ENCODE assay signal across 16 mouse cellular contexts in the genomic region with DNA sequence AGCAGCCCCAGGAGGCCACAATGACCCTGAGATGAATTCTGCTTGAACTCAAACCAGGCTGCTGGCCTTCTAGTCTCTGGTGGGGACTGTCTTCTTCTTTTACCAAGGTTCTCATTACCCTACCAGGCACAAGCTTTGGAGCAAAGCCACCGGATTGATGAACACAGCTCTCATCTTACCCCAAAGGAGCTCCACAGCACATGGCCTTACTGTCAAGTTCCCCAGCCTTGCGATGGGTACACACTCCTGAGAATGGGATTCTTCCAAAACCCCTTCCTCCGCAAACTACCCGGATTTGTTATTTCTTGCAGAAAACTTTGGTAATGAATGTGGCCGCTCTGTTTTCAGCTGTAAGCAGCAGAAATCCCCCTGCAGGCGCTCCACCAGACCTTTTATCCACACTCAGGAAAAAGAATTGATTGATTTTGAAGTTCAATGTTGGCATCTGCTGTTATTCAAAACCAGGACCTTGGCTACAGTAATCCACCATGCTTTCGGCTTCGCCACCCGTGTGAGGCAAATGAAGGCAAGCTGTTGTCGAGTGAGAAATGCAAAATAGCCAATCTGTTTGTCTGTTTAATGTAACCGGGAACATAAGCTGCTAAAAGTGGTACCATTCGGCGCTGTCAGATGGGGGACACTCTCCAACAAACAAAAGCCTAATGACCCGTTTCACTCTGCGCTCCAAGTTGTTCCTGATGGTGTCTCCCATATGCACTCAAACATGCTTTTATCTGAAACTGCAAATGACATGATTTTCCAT.
DNase-seq lines count a peak whose midpoint lies in the region; ATAC-seq lines count a peak whose summit lies in the region.
"Had no signal": no experiment of that assay in that cellular context is flagged by ENCODE, and none has a peak within 500 bp of the region (broad histone marks: within the 10 kb centered on the region; RNA-seq: fewer than 3 reads in every experiment).

No protein-coding gene starts in this region.

- H3K4me1 ChIP-seq in embryonic facial prominence, embryonic 13.5 days, result peaks cover 38% of the 10 kb centered on the region
- peaks cover 22% of the 10 kb centered on the region for H3K4me1 ChIP-seq in embryonic facial prominence, embryonic 10.5 days
- no peaks in the 10 kb centered on the region for H3K4me1 ChIP-seq in midbrain, embryonic 14.5 days (ENCODE audit: control insufficient read depth, insufficient read depth, low read length)
- H3K4me1 ChIP-seq in midbrain, embryonic 15.5 days, result 0 out of 2 replicates have a peak, but pooled peaks cover 3% of the 10 kb centered on the region
- peaks cover 4% of the 10 kb centered on the region; the same call in 1 of the 2 replicates for H3K4me1 ChIP-seq in brown adipose tissue, adult 24 weeks (ENCODE audit: control insufficient read depth, insufficient read depth, insufficient read length, low read length)
- H3K4me1 ChIP-seq: heart, embryonic 15.5 days; intestine, embryonic 15.5 days had no signal

- H3K36me3 ChIP-seq in embryonic facial prominence, embryonic 13.5 days, result no peaks in the 10 kb centered on the region
- no peaks in the 10 kb centered on the region for H3K36me3 ChIP-seq in embryonic facial prominence, embryonic 10.5 days (replicated peaks)
- no peaks in the 10 kb centered on the region for H3K36me3 ChIP-seq in midbrain, embryonic 14.5 days (ENCODE audit: control insufficient read depth, insufficient read depth, low read length)
- no peaks in the 10 kb centered on the region for H3K36me3 ChIP-seq in midbrain, embryonic 15.5 days (replicated peaks)
- H3K36me3 ChIP-seq: G1E; heart, embryonic 15.5 days; intestine, embryonic 15.5 days had no signal

- intact Hi-C loops in heart, postnatal 25 days (cut with DNase I), result no loop called here

- no peak for DNase-seq in embryonic facial prominence, embryonic 10.5 days (ENCODE audit: low spot score)
- peak; percentile 22 for DNase-seq in midbrain, embryonic 14.5 days
- DNase-seq in layer of hippocampus, adult 9-11 months, result peak; percentile 74
- DNase-seq in kidney, adult 9 months, result no peak
- DNase-seq in heart, postnatal 25 days (ENCODE audit: low spot score), result no peak
- DNase-seq: gastrocnemius, postnatal 10 days; kidney, postnatal 14 days; left cerebral cortex, postnatal 4 days; spleen, adult 18-20 months had no signal

- no peaks in the 10 kb centered on the region for H3K9me3 ChIP-seq in embryonic facial prominence, embryonic 13.5 days
- no peaks in the 10 kb centered on the region for H3K9me3 ChIP-seq in embryonic facial prominence, embryonic 10.5 days
- no peaks in the 10 kb centered on the region for H3K9me3 ChIP-seq in midbrain, embryonic 14.5 days (ENCODE audit: control insufficient read depth, low read length)
- no peaks in the 10 kb centered on the region for H3K9me3 ChIP-seq in midbrain, embryonic 15.5 days
- H3K9me3 ChIP-seq: heart, embryonic 15.5 days; intestine, embryonic 15.5 days had no signal

- H3K27ac ChIP-seq in embryonic facial prominence, embryonic 13.5 days, result peak overlapping the region; percentile 29
- no peak overlapping the region for H3K27ac ChIP-seq in embryonic facial prominence, embryonic 10.5 days (replicated peaks)
- H3K27ac ChIP-seq in midbrain, embryonic 14.5 days (replicated peaks; ENCODE audit: low read depth, low read length), result no peak overlapping the region
- no peak overlapping the region for H3K27ac ChIP-seq in midbrain, embryonic 15.5 days
- H3K27ac ChIP-seq in brown adipose tissue, adult 24 weeks (replicated peaks; ENCODE audit: low read depth, low read length), result peak overlapping the region; percentile 66
- H3K27ac ChIP-seq: heart, embryonic 15.5 days; intestine, embryonic 15.5 days; liver, embryonic 14.5 days had no signal

- no peak overlapping the region for H3K4me2 ChIP-seq in embryonic facial prominence, embryonic 13.5 days
- no peak overlapping the region for H3K4me2 ChIP-seq in midbrain, embryonic 14.5 days (ENCODE audit: low read length)
- no peak overlapping the region for H3K4me2 ChIP-seq in midbrain, embryonic 15.5 days
- H3K4me2 ChIP-seq: heart, embryonic 15.5 days; intestine, embryonic 15.5 days had no signal

- ATAC-seq in embryonic facial prominence, embryonic 13.5 days (ENCODE audit: insufficient number of reproducible peaks, insufficient read depth, low FRiP score, low TSS enrichment, low read depth), result no peak
- ATAC-seq in midbrain, embryonic 14.5 days (ENCODE audit: low FRiP score, low TSS enrichment), result no peak
- ATAC-seq in midbrain, embryonic 15.5 days (replicated peaks), result no peak
- ATAC-seq: intestine, embryonic 15.5 days had no signal

- WGBS in embryonic facial prominence, embryonic 13.5 days, result 36% methylated on average over 15 of the region's 15 CpGs
- 86% methylated on average over 15 of the region's 15 CpGs for WGBS in embryonic facial prominence, embryonic 10.5 days
- WGBS in midbrain, embryonic 14.5 days, result 69% methylated on average over 15 of the region's 15 CpGs
- WGBS in midbrain, embryonic 15.5 days, result 67% methylated on average over 15 of the region's 15 CpGs

- H3K9ac ChIP-seq in embryonic facial prominence, embryonic 13.5 days, result no peak overlapping the region
- no peak overlapping the region for H3K9ac ChIP-seq in midbrain, embryonic 14.5 days (replicated peaks; ENCODE audit: low read length)
- H3K9ac ChIP-seq in midbrain, embryonic 15.5 days, result no peak overlapping the region
- H3K9ac ChIP-seq: heart, embryonic 15.5 days; intestine, embryonic 15.5 days; liver, embryonic 14.5 days had no signal

- no peak overlapping the region for H3K4me3 ChIP-seq in embryonic facial prominence, embryonic 13.5 days
- H3K4me3 ChIP-seq in embryonic facial prominence, embryonic 10.5 days, result no peak overlapping the region
- H3K4me3 ChIP-seq in midbrain, embryonic 14.5 days (replicated peaks; ENCODE audit: low read depth, low read length), result no peak overlapping the region
- no peak overlapping the region for H3K4me3 ChIP-seq in midbrain, embryonic 15.5 days
- no peak overlapping the region for H3K4me3 ChIP-seq in brown adipose tissue, adult 24 weeks (ENCODE audit: insufficient read depth, low read depth, low read length)
- H3K4me3 ChIP-seq: heart, embryonic 15.5 days; intestine, embryonic 15.5 days had no signal

- H3K27me3 ChIP-seq in embryonic facial prominence, embryonic 13.5 days, result peaks cover 13% of the 10 kb centered on the region
- peaks cover 38% of the 10 kb centered on the region for H3K27me3 ChIP-seq in embryonic facial prominence, embryonic 10.5 days (replicated peaks; ENCODE audit: low read depth, poor library complexity, severe bottlenecking)
- H3K27me3 ChIP-seq in midbrain, embryonic 14.5 days (ENCODE audit: control insufficient read depth, insufficient read depth, low read length), result 0 out of 2 replicates have a peak, but pooled peaks cover 2% of the 10 kb centered on the region
- H3K27me3 ChIP-seq in midbrain, embryonic 15.5 days (replicated peaks), result no peaks in the 10 kb centered on the region; the same call in 1 of the 2 replicates
- H3K27me3 ChIP-seq: heart, embryonic 15.5 days; intestine, embryonic 15.5 days had no signal

Comparison
In these comparisons a context has a peak if more than half of its experiments do, and no peak if none do; other contexts are left out.
1. H3K27ac ChIP-seq: peak in embryonic facial prominence, embryonic 13.5 days (single experiment) and brown adipose tissue, adult 24 weeks (single experiment); none in embryonic facial prominence, embryonic 10.5 days (single experiment), midbrain, embryonic 14.5 days (single experiment) and midbrain, embryonic 15.5 days (single experiment).
2. DNase-seq: peak in midbrain, embryonic 14.5 days (single experiment) and layer of hippocampus, adult 9-11 months (single experiment); none in embryonic facial prominence, embryonic 10.5 days (single experiment), kidney, adult 9 months (single experiment) and heart, postnatal 25 days (single experiment).